Mouse (Mus musculus) neural tube, embryonic 15.5 days (tissue): ENCODE measurements at regions not wholly inside any gene's neighbourhood (a gene's known extent, or its start where the extent isn't known, plus 50 kb on each side); places are given as distances from the start of the nearest gene placed in this dataset.

ENCODE experiments used
- ATAC-seq: fragments of 200-750 bp; cut with Nextera tagmentation; 2 replicates; pipeline ENCODE4 v1.8.0; 2017; ENCODE audit warnings: mild to moderate bottlenecking, moderate TSS enrichment, moderate library complexity; ENCODE audit not compliant: low FRiP score
- H3K27ac ChIP-seq: fragments of 300-500 bp; sonication (generic); replicated peaks from 2 replicates; pipeline ENCODE4 v1.5.1; 2015; ENCODE audit warnings: mild to moderate bottlenecking, inconsistent platforms
- H3K27me3 ChIP-seq: fragments of 300-500 bp; sonication (generic); replicated peaks from 2 replicates; pipeline ENCODE4 v1.6.1; 2015; ENCODE audit warnings: inconsistent platforms
- H3K36me3 ChIP-seq: fragments of 300-500 bp; sonication (generic); 2 replicates; pipeline ENCODE4 v1.6.1; 2015; ENCODE audit warnings: inconsistent platforms
- H3K4me1 ChIP-seq: fragments of 300-500 bp; sonication (generic); 2 replicates; pipeline ENCODE4 v1.6.1; 2015; ENCODE audit warnings: inconsistent platforms
- H3K4me2 ChIP-seq: fragments of 300-500 bp; sonication (generic); 2 replicates; pipeline ENCODE4 v1.6.1; 2015; ENCODE audit warnings: inconsistent platforms, mild to moderate bottlenecking, moderate library complexity
- H3K4me3 ChIP-seq: fragments of 300-500 bp; sonication (generic); replicated peaks from 2 replicates; pipeline ENCODE4 v1.5.1; 2015; ENCODE audit warnings: mild to moderate bottlenecking, inconsistent platforms
- H3K9ac ChIP-seq: fragments of 300-500 bp; sonication (generic); replicated peaks from 2 replicates; pipeline ENCODE4 v1.6.1; 2015; ENCODE audit warnings: mild to moderate bottlenecking, inconsistent platforms
- H3K9me3 ChIP-seq: fragments of 300-500 bp; sonication (generic); replicated peaks from 2 replicates; pipeline ENCODE4 v1.6.1; 2016; ENCODE audit warnings: inconsistent platforms
- whole genome bisulfite sequencing: fragments of 180-500 bp; shearing (Covaris S2); methylation state at CpG from one replicate; pipeline ENCODE4 v1.1.7; 2015; ENCODE audit warnings: mixed read lengths; 5-methylcytosine and 5-hydroxymethylcytosine counted together

DNA sequence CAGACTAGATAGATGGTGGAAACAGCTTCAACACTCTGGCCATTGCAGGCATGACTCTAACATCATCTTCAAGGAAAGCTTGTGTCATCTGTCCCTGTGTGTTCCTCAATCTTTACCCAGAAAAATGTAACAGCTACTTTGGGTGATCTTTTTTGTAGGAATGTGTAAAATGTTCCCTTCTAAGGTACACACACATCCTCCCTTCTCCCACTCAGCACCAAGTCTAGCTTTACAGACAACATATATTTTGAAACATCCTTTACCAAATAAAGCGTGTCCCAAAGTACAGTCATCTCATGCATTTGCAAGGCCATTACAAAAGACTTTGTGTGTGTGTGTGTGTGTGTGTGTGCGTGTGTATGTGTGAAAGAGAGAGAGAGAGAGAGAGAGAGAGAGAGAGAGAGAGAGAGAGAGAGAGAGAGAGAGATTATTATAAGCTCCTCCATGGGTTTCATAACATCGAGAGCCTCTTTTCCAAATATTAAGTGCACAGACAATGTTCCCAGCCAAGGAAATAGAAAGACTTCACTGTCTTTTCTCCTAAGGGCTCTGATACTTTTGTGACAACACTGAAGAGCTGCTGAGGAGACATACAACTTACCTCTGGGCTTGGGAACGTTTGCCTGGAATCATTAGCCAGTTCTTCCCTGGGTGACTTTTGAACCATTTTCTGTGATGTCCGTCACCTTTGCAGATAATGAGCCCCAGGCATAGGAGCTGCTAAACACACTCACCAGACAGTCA, 164.0 kb downstream of the Fzd1 start:
- Histone ChIP-seq H3K9me3 (no peaks in the 10 kb centered on the region), H3K9ac (no peak overlapping the region), H3K36me3 (no peaks in the 10 kb centered on the region), H3K4me2 (no peak overlapping the region), H3K27ac (no peak overlapping the region), H3K27me3 (no peaks in the 10 kb centered on the region), H3K4me3 (no peak overlapping the region), H3K4me1 (no peaks in the 10 kb centered on the region)
- WGBS, result 82% methylated on average over 5 of the region's 5 CpGs
- no peak for ATAC-seq

DNA sequence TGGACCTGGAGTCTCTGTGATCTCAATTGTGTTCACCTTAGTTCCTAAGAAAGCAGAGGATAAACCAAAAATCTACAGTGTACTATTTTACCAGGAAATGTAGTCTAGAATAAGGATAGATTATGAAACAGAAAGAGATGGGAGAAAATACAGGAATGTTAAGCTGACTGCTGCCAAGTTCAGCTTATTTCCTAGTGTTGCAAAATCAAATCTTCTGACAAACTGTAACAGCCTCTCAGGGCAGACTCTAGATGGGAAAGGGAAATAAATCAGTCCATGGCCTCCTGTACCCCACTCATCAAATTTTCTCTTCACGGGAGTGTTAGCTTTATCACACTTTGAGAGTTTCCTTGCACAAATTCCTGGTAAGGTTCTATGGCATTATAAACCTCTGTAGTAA, 166.1 kb downstream of the Fzd1 start:
- Histone ChIP-seq H3K27me3 (no peaks in the 10 kb centered on the region), H3K4me1 (no peaks in the 10 kb centered on the region)

DNA sequence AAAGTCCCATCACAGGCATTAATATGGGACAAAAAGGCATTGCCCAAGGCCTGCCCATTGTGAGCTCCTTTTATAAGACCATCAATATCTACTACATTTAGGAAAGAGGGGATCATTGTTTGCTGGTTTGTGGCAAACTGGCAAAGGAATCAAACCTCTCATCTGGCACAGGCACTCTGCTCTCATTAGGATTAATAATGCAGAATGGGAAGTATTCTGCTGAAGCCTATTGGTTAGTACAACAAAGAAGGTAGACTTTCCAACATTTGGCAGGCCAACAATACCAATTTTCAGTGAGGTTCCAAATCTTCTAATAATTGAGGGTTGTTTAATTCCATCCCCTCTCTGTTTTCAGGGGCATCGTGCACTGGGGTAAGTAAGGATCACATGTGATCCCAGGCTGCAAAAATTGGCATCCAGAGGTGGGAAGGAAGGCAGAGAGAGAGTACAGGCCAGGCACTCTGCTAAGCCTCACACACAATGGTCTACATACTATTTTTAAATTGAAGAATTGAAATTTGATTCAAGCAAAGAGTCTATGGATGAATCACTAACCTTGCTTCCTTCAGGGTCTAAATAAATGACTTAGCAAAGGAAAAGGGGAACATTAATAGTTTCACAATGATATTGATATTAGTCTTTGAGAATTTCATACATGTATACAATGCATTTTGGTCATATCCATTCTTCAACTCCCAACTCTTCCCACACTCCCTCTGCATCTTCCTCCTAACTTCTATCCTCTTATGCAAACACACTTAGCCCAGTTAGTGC, 174.9 kb downstream of the Fzd1 start:
- no peak overlapping the region for H3K4me3 ChIP-seq
- no peaks in the 10 kb centered on the region for H3K36me3 ChIP-seq
- ATAC-seq, result no peak
- H3K4me2 ChIP-seq, result no peak overlapping the region
- no peaks in the 10 kb centered on the region for H3K27me3 ChIP-seq
- H3K4me1 ChIP-seq, result no peaks in the 10 kb centered on the region
- H3K27ac ChIP-seq, result no peak overlapping the region
- no peak overlapping the region for H3K9ac ChIP-seq
- no peaks in the 10 kb centered on the region for H3K9me3 ChIP-seq
- 80% methylated on average over 1 of the region's 1 CpGs for WGBS

More for the DNA sequence above, 166.1 kb downstream of the Fzd1 start:
- Histone ChIP-seq H3K9me3 (no peaks in the 10 kb centered on the region), H3K36me3 (no peaks in the 10 kb centered on the region), H3K9ac (no peak overlapping the region), H3K27ac (no peak overlapping the region), H3K4me3 (no peak overlapping the region), H3K4me2 (no peak overlapping the region)
- ATAC-seq, result no peak
- WGBS, result 91% methylated on average over 1 of the region's 1 CpGs

DNA sequence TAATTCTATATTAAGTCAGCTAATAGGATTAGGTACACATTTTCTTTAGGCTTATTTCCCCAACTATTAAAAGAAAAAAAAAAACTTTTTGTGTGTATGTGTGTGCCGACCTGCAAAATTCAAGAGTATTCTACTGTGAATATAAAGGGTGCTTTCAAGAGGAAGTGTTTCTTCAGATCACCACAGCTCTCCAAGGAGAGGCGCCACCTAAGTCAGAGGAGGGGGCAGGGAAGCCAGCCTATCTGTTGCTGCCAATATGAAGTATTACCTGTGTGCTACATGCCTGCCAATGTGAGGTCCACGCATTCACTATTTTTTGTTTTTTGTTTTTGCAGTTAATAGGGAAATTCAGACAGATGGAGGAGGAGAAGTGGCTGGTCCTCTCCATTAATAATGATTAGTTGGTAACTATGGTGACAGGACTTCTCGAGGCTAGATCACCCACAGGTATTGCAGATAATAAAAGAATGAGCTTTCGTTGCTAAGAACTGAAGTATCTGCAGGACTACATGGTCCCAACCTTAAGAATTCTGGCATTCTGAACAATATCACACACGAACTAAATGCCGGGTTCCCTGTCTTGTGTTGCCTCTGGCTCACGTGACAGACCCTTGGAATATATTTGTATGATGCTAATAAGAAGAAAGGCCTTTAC, 177.5 kb downstream of the Fzd1 start:
- no peak overlapping the region for H3K9ac ChIP-seq
- H3K4me1 ChIP-seq, result no peaks in the 10 kb centered on the region
- no peak for ATAC-seq
- no peak overlapping the region for H3K4me2 ChIP-seq
- no peak overlapping the region for H3K4me3 ChIP-seq
- no peaks in the 10 kb centered on the region for H3K27me3 ChIP-seq
- no peak overlapping the region for H3K27ac ChIP-seq
- no peaks in the 10 kb centered on the region for H3K36me3 ChIP-seq
- H3K9me3 ChIP-seq, result no peaks in the 10 kb centered on the region
- WGBS, result 79% methylated on average over 8 of the region's 8 CpGs

DNA sequence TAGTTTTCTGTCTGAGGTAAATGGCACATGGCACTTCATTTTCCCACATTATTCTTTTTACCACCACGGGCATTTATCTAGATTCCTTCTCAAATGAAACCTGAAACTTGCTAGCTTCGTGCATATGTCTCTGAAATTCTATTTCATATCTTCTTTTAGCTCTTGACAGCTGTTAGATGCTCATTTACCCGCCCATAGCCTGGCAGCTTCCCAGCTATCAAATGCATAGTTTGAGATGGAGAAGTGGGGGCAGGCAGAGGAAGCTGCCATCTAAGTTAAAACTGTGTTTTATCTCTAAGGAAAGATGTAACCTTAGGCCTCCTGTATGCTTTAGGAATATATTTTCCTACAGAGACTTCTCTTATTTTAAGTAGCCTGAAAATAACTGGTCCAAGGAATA, 179.0 kb downstream of the Fzd1 start:
- H3K36me3 ChIP-seq, result no peaks in the 10 kb centered on the region
- H3K4me3 ChIP-seq, result no peak overlapping the region
- H3K27me3 ChIP-seq, result no peaks in the 10 kb centered on the region
- no peak overlapping the region for H3K27ac ChIP-seq
- no peaks in the 10 kb centered on the region for H3K4me1 ChIP-seq
- no peak overlapping the region for H3K4me2 ChIP-seq
- no peaks in the 10 kb centered on the region for H3K9me3 ChIP-seq
- WGBS, result 72% methylated on average over 3 of the region's 3 CpGs
- ATAC-seq, result no peak
- no peak overlapping the region for H3K9ac ChIP-seq

DNA sequence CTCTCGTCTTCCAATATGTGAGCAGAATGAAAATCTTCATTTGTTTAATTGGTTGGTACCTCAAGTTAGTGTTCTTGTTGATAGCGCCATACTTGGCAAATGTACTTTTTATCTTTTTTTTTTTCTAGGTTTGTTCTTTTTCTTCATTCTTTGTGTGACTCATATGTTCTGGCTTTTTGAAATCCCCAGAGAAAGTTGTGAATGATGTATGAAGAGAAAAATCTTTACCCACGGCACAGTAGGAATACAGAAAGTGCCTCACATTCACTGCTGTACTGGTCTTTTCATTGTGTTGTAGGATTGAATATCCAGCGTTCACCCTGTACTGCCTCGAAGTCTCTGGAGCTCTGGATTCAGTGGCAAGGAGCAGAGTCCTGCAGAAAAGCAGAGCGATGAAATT, 180.7 kb downstream of the Fzd1 start:
- H3K4me2 ChIP-seq, result no peak overlapping the region
- no peaks in the 10 kb centered on the region for H3K27me3 ChIP-seq
- no peak overlapping the region for H3K27ac ChIP-seq
- 92% methylated on average over 6 of the region's 6 CpGs for WGBS
- H3K4me3 ChIP-seq, result no peak overlapping the region
- no peak overlapping the region for H3K9ac ChIP-seq
- H3K4me1 ChIP-seq, result no peaks in the 10 kb centered on the region
- no peaks in the 10 kb centered on the region for H3K9me3 ChIP-seq
- H3K36me3 ChIP-seq, result no peaks in the 10 kb centered on the region
- ATAC-seq, result no peak

- no peak overlapping the region for H3K9ac ChIP-seq
- no peak overlapping the region for H3K27ac ChIP-seq
- H3K4me2 ChIP-seq, result no peak overlapping the region
- H3K36me3 ChIP-seq, result no peaks in the 10 kb centered on the region
- H3K4me3 ChIP-seq, result no peak overlapping the region
- H3K27me3 ChIP-seq, result no peaks in the 10 kb centered on the region
- ATAC-seq, result no peak
- 73% methylated on average over 6 of the region's 6 CpGs for WGBS
- H3K4me1 ChIP-seq, result no peaks in the 10 kb centered on the region
- no peaks in the 10 kb centered on the region for H3K9me3 ChIP-seq
These were observed 194.0 kb downstream of the Fzd1 start for GRCm38 (mm10) chr5:4563862-4564261.

DNA sequence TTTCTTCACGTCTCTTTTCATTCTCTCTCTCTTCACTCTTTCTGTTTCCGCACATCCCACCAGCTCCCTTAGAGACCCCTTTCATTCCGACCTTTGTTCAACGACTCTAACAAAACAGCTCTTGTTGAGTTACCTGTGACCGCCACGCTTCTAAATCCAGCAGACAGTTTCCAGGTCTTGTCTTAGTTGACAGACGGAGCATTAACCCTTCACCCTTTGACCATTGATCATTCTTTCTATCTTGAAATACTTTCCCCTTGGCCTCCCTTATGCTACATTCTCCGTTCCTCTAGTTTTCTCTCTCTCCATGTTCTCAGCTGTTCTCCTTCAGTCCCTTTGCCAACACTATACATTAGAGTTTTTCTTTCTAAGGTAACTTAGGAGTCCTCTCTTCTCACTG, 196.2 kb downstream of the Fzd1 start:
- H3K27me3 ChIP-seq, result no peaks in the 10 kb centered on the region
- ATAC-seq, result no peak
- H3K4me1 ChIP-seq, result no peaks in the 10 kb centered on the region
- H3K4me2 ChIP-seq, result no peak overlapping the region
- 69% methylated on average over 8 of the region's 8 CpGs for WGBS
- no peaks in the 10 kb centered on the region for H3K9me3 ChIP-seq
- H3K9ac ChIP-seq, result no peak overlapping the region
- no peak overlapping the region for H3K4me3 ChIP-seq
- no peaks in the 10 kb centered on the region for H3K36me3 ChIP-seq
- no peak overlapping the region for H3K27ac ChIP-seq

DNA sequence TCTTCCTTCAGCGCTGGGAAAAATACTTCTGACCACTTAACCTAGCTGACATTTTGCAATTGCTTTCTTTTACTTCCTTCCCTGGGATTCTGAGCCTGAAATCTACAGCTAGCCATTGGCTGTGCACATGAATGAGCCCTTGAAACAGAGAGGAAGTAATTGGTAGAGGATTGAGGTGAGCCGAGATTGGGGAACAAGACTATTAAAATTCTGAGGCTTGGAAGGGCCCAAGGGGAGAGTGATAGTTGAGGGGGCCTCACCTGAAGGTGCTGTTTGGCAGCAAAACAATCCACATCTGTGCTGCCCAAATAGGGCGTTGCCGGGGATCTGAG, 196.7 kb downstream of the Fzd1 start:
- Histone ChIP-seq H3K4me1 (no peaks in the 10 kb centered on the region), H3K27me3 (no peaks in the 10 kb centered on the region), H3K4me3 (no peak overlapping the region), H3K36me3 (no peaks in the 10 kb centered on the region), H3K27ac (no peak overlapping the region), H3K4me2 (no peak overlapping the region), H3K9ac (no peak overlapping the region), H3K9me3 (no peaks in the 10 kb centered on the region)
- no peak for ATAC-seq
- WGBS, result 83% methylated on average over 4 of the region's 4 CpGs

- no peaks in the 10 kb centered on the region for H3K27me3 ChIP-seq
- H3K9me3 ChIP-seq, result no peaks in the 10 kb centered on the region
- no peak for ATAC-seq
- WGBS, result 87% methylated on average over 7 of the region's 7 CpGs
- no peak overlapping the region for H3K27ac ChIP-seq
- H3K4me1 ChIP-seq, result no peaks in the 10 kb centered on the region
- H3K4me3 ChIP-seq, result no peak overlapping the region
- no peak overlapping the region for H3K9ac ChIP-seq
- H3K36me3 ChIP-seq, result no peaks in the 10 kb centered on the region
- H3K4me2 ChIP-seq, result no peak overlapping the region
These were observed 197.3 kb downstream of the Fzd1 start for GRCm38 (mm10) chr5:4560370-4561138.

DNA sequence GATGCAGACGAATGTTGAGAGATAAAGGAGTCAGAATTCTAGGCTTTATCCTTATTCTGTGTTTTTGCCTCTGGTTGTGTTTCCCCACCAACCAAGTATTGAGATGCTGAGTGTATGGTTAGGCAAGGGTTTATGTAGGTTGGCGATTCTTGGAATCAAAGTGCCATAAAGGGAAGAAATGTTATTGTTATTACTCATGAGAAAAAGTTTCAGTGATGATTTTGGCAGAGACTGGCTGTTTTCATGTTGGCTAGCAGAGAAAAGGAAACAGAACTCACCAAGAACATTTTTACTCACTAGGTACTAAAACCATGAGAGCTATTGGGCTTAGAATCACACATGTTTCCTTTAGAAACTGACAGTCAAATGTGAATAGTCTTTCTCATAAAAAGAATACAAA, 202.9 kb downstream of the Fzd1 start:
- no peak for ATAC-seq
- Histone ChIP-seq H3K9me3 (no peaks in the 10 kb centered on the region), H3K27me3 (no peaks in the 10 kb centered on the region), H3K36me3 (no peaks in the 10 kb centered on the region), H3K4me2 (no peak overlapping the region), H3K27ac (no peak overlapping the region), H3K4me1 (no peaks in the 10 kb centered on the region), H3K9ac (no peak overlapping the region), H3K4me3 (no peak overlapping the region)
- WGBS, result 68% methylated on average over 2 of the region's 2 CpGs
